Mouse (Mus musculus) liver, postnatal 0 days (tissue): ENCODE data around the gene Adgra3. TPM values are rescaled to one million over a fixed set of nuclear protein-coding genes. Genes with fewer than 3 reads are reported as not detected.
A peak's percentile ranks its signal among the peaks of the same experiment; 100 is the strongest.

ENCODE experiments used
- ATAC-seq: fragments of 200-750 bp; cut with Nextera tagmentation; 2 replicates; pipeline ENCODE4 v1.8.0; 2017; ENCODE audit warnings: mild to moderate bottlenecking, moderate library complexity
- DNase-seq: peaks from one replicate; pipeline ENCODE4 v3.0.0-alpha.2; 2016
- H3K27ac ChIP-seq: fragments of 300-500 bp; sonication (generic); 2 replicates; pipeline ENCODE4 v1.5.1; 2014; ENCODE audit warnings: antibody characterized with exemption, moderate library complexity, mild to moderate bottlenecking, low read depth
- H3K27me3 ChIP-seq: fragments of 300-500 bp; sonication (generic); 2 replicates; pipeline ENCODE4 v1.6.1; 2014; ENCODE audit warnings: low read length, control low read depth, mixed read lengths; ENCODE audit not compliant: insufficient read depth
- H3K36me3 ChIP-seq: fragments of 300-500 bp; sonication (generic); replicated peaks from 2 replicates; pipeline ENCODE4 v1.6.1; 2014; ENCODE audit warnings: mild to moderate bottlenecking, control low read depth, low read length, moderate library complexity, mixed read lengths; ENCODE audit not compliant: insufficient read depth
- H3K4me1 ChIP-seq: fragments of 300-500 bp; sonication (generic); 2 replicates; pipeline ENCODE4 v1.6.1; 2014; ENCODE audit warnings: antibody characterized with exemption, mild to moderate bottlenecking, control low read depth; ENCODE audit not compliant: insufficient read depth
- H3K4me2 ChIP-seq: fragments of 300-500 bp; sonication (generic); 2 replicates; pipeline ENCODE4 v1.6.1; 2014; ENCODE audit warnings: low read depth, mild to moderate bottlenecking, low read length, moderate library complexity, mixed read lengths
- H3K4me3 ChIP-seq: fragments of 300-500 bp; sonication (generic); 2 replicates; pipeline ENCODE4 v1.5.1; 2014; ENCODE audit warnings: low read depth, low read length
- H3K9ac ChIP-seq: fragments of 300-500 bp; sonication (generic); replicated peaks from 2 replicates; pipeline ENCODE4 v1.6.1; 2014; ENCODE audit warnings: mild to moderate bottlenecking, moderate library complexity
- H3K9me3 ChIP-seq: fragments of 300-500 bp; sonication (generic); 2 replicates; pipeline ENCODE4 v1.6.1; 2016; ENCODE audit warnings: mild to moderate bottlenecking, control low read depth, low read length, mixed read lengths
- CTCF ChIP-seq: sonication (generic); IDR thresholded peaks from 2 replicates; pipeline ENCODE4 v1.5.1; 2016; ENCODE audit warnings: antibody characterized with exemption, low read depth
- EP300 ChIP-seq: IDR thresholded peaks from 2 replicates; pipeline ENCODE4 v1.6.1; 2016; ENCODE audit warnings: antibody characterized with exemption, low read depth, mild to moderate bottlenecking
- WGBS: fragments of 180-500 bp; shearing (Covaris S2); extraction: QIAGEN DNeasy Blood & Tissue Kit; methylation state at CpG from one replicate; pipeline ENCODE4 v1.1.7; 2014; ENCODE audit not compliant: insufficient replicate concordance; 5-methylcytosine and 5-hydroxymethylcytosine counted together
- polyA plus RNA-seq: library from polyadenylated mRNA; unstranded; fragments of >200 nt; fragmentation: Nextera tagmentation; extraction: Ambion mirVana; gene quantifications from 2 replicates; pipeline ENCODE4 v1.2.1, GENCODE M21; 2015

The Adgra3 gene
- polyA plus RNA-seq, 1 experiment from 2014 or later: 2.3 TPM

- no peaks in the 10 kb centered on the region for H3K27me3 ChIP-seq
- no peak for TF ChIP-seq EP300
- peak; percentile 78 for TF ChIP-seq CTCF
- DNase-seq: peak; percentile 58
- no peaks in the 10 kb centered on the region for H3K9me3 ChIP-seq
- no peaks in the 10 kb centered on the region for H3K36me3 ChIP-seq
- no peak overlapping the region for H3K4me3 ChIP-seq
- 36% methylated on average over 2 of the region's 2 CpGs for WGBS
- no peak overlapping the region for H3K4me2 ChIP-seq
- H3K27ac ChIP-seq: no peak overlapping the region
- no peak overlapping the region for H3K9ac ChIP-seq
- no peak for ATAC-seq
- no peaks in the 10 kb centered on the region for H3K4me1 ChIP-seq
Observed at GRCm38 (mm10) chr5:49975971-49976370, 82.8 kb downstream of the Adgra3 start.

DNA sequence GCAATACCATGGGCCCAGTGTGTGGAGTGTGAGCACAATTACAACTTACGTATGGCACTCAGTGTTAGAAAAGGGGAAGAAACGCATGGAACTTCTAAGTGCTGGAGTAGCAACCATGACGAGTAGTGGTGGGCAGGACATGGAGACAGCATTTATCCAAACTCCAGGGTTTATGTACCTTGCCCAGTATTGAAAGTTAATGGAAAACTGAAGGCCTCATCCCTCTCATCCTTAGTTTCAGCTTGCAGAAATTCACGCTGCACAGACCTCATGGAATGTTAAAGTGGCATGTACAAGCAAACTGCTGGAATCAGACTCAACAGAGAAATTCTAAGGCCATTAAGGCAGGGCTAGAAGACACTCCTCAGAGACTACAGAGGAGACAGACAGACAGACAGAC is 84.6 kb downstream of the Adgra3 start:
- no peak for DNase-seq
- H3K9me3 ChIP-seq: no peaks in the 10 kb centered on the region
- no peak overlapping the region for H3K4me2 ChIP-seq
- no peak overlapping the region for H3K9ac ChIP-seq
- no peaks in the 10 kb centered on the region for H3K4me1 ChIP-seq
- no peaks in the 10 kb centered on the region for H3K36me3 ChIP-seq
- ATAC-seq: no peak
- WGBS: 85% methylated on average over 4 of the region's 4 CpGs
- no peak overlapping the region for H3K27ac ChIP-seq
- TF ChIP-seq CTCF (no peak), EP300 (no peak)
- no peaks in the 10 kb centered on the region for H3K27me3 ChIP-seq
- no peak overlapping the region for H3K4me3 ChIP-seq

- Histone ChIP-seq H3K9me3 (no peaks in the 10 kb centered on the region), H3K27me3 (no peaks in the 10 kb centered on the region), H3K36me3 (no peaks in the 10 kb centered on the region), H3K4me3 (no peak overlapping the region), H3K4me2 (no peak overlapping the region), H3K9ac (no peak overlapping the region), H3K27ac (no peak overlapping the region), H3K4me1 (no peaks in the 10 kb centered on the region)
- no peak for DNase-seq
- WGBS: 76% methylated on average over 8 of the region's 8 CpGs
- ATAC-seq: no peak
- TF ChIP-seq EP300 (no peak), CTCF (no peak)
Observed at GRCm38 (mm10) chr5:49969660-49970059, 89.1 kb downstream of the Adgra3 start.

DNA sequence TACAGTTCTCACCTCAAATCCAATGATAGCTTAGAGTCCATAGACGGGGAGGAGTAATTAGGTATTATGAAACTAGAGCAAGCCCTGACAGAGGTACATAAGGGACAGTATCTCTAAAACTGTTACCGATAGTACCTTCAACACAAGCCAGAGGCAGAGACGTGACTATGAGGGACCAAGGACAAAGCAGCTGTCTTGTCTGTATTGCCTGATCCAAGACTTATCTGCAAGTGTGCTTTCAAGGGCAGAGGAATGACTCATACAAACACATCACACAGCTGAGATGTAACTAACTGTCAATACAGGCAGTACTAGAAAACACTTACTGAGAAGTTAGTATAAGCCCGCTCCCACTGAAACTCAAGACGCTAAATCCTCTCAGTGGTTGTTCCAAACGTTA is 91.1 kb downstream of the Adgra3 start:
- ATAC-seq (no peak), DNase-seq (no peak)
- Histone ChIP-seq H3K27me3 (no peaks in the 10 kb centered on the region), H3K9me3 (no peaks in the 10 kb centered on the region), H3K4me2 (no peak overlapping the region), H3K27ac (no peak overlapping the region), H3K36me3 (no peaks in the 10 kb centered on the region), H3K9ac (no peak overlapping the region), H3K4me3 (no peak overlapping the region), H3K4me1 (no peaks in the 10 kb centered on the region)
- WGBS: 77% methylated on average over 6 of the region's 6 CpGs
- no peak for TF ChIP-seq CTCF
- TF ChIP-seq EP300: no peak

DNA sequence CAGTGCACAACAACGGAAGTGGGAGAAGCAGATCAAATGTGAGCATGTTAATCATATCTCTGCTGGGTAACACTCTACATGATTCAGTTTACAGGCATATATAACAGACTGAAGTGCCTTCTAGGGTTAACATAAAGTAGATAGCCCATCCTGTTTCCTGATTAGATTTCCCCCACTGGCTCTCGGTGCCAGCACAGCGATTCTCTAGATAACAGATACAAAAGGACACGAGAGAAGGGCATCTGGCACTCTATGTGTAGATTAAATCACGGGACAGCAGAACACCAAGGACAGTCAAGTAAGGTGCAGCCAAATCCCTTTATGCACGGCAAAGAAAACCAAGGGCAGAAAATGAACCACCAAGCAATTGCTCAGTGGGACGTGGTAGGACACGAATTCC is 93.0 kb downstream of the Adgra3 start:
- Histone ChIP-seq H3K27ac (no peak overlapping the region), H3K9ac (no peak overlapping the region), H3K36me3 (0 out of 2 replicates have a peak, but pooled peaks cover 3% of the 10 kb centered on the region), H3K9me3 (no peaks in the 10 kb centered on the region), H3K4me3 (no peak overlapping the region), H3K4me1 (no peaks in the 10 kb centered on the region), H3K4me2 (no peak overlapping the region), H3K27me3 (no peaks in the 10 kb centered on the region)
- TF ChIP-seq EP300: no peak
- no peak for TF ChIP-seq CTCF
- ATAC-seq (no peak), DNase-seq (no peak)
- 66% methylated on average over 8 of the region's 8 CpGs for WGBS

- no peaks in the 10 kb centered on the region for H3K27me3 ChIP-seq
- H3K4me1 ChIP-seq: no peaks in the 10 kb centered on the region
- H3K36me3 ChIP-seq: 0 out of 2 replicates have a peak, but pooled peaks cover 3% of the 10 kb centered on the region
- H3K4me3 ChIP-seq: no peak overlapping the region
- 80% methylated on average over 20 of the region's 20 CpGs for WGBS
- H3K27ac ChIP-seq: no peak overlapping the region
- H3K9me3 ChIP-seq: no peaks in the 10 kb centered on the region
- no peak for ATAC-seq
- TF ChIP-seq EP300: no peak
- TF ChIP-seq CTCF: peak; percentile 68
- peak; percentile 46 for DNase-seq
- H3K4me2 ChIP-seq: no peak overlapping the region
- H3K9ac ChIP-seq: no peak overlapping the region
Observed at GRCm38 (mm10) chr5:49961478-49962431, 97.1 kb downstream of the Adgra3 start.
